Mouse (Mus musculus): Measurements from ENCODE around the gene Tfpi. TPM values are rescaled to one million over a fixed set of nuclear protein-coding genes. Genes with fewer than 3 reads are reported as not detected.

Tfpi gene
- polyA plus RNA-seq, 1 experiment from 2014 or later: 61.3 TPM

DNA sequence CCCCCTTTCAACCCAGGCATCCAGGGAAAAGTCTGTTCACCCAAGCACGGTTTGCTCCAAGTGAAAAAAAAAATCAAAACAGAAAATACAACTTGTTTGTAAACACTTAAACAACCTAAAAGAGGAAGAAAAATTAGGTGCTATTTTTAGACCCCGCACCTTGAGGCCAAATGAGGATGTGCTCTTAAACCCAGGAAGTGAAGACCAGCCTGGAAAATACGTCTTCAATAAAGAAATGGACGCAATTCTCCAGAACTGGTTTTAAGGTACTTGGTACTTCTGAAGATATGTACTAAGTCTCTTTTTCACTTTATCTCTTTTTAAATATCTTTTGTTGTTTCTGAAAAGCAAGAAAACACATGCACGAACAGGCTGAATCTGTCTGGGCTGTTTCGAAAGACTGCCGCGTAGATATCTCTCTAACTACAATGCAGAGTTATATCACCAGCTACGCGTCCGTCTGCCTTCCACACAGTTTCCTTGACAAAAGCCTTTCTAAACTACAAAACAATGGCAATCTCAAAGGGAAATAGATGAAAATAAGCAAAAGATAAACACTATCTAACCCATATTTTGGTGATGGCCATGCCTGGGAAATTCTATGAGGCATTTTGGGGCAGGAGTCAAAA, 89.1 kb downstream of the Tfpi start:
- Histone ChIP-seq H3K9me3 (no peaks in the 10 kb centered on the region), H3K27ac (no peak overlapping the region), H3K4me2 (peak overlapping the region; percentile 35), H3K4me3 (no peak overlapping the region), H3K4me1 (peaks cover 8% of the 10 kb centered on the region; the same call in 1 of the 2 replicates), H3K9ac (no peak overlapping the region), H3K36me3 (no peaks in the 10 kb centered on the region), H3K27me3 (no peaks in the 10 kb centered on the region)
- no peak for ATAC-seq (ENCODE audit: borderline replicate concordance, extremely low read depth, low FRiP score, low TSS enrichment)
- WGBS: 61% methylated on average over 11 of the region's 11 CpGs

DNA sequence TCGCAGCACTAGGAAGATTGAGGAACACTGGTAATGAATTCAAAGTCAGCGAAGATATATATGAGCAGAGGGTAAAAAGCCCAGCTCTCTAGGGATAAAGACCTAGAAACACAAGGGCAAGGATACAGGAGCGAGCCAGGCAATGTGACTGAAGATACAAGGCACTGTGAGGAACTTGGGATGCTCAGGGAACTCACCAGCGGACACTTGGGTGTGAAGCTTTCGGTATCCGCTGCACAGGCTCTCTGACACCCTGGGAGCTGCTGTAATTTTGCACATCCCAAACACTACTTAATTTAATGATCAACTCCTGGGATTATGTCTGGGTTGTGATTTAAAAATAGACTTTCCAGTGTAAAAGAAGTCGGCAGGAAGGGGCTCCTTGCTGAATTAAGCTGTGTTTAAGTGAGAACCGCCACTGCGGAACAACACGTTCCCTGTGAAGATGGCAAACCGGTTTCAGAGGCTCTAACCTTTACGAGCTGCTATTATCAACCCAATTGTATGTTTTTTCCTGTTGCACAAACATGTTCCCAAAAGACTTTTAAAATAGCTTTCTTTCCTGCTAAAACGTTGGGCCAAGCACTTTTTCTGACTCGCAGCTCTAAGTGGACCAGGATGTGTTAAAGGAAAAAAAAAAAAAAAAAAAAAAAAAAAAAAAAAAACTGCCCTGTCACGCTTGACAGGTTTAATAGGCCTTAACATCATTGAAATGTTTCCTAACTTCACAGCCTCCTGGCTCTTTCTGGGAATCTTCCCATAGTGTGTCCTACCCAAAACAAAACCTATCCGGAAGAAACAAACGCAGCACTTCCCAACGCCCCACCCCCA, 89.8 kb downstream of the Tfpi start:
- Histone ChIP-seq H3K27me3 (no peaks in the 10 kb centered on the region), H3K36me3 (no peaks in the 10 kb centered on the region), H3K9ac (no peak overlapping the region), H3K27ac (no peak overlapping the region), H3K4me3 (no peak overlapping the region), H3K4me1 (peaks cover 8% of the 10 kb centered on the region; the same call in 1 of the 2 replicates), H3K9me3 (no peaks in the 10 kb centered on the region), H3K4me2 (peak overlapping the region; percentile 35)
- WGBS: 51% methylated on average over 18 of the region's 18 CpGs
- ATAC-seq (ENCODE audit: borderline replicate concordance, extremely low read depth, low FRiP score, low TSS enrichment): no peak

- Histone ChIP-seq H3K4me1 (peaks cover 15% of the 10 kb centered on the region), H3K9me3 (no peaks in the 10 kb centered on the region), H3K4me2 (no peak overlapping the region), H3K4me3 (no peak overlapping the region), H3K9ac (no peak overlapping the region), H3K27ac (no peak overlapping the region), H3K36me3 (no peaks in the 10 kb centered on the region), H3K27me3 (no peaks in the 10 kb centered on the region)
- 67% methylated on average over 6 of the region's 6 CpGs for WGBS
- no peak for ATAC-seq (ENCODE audit: borderline replicate concordance, extremely low read depth, low FRiP score, low TSS enrichment)
Measured at GRCm38 (mm10) chr2:84384911-84385693, 91.5 kb downstream of the Tfpi start.

DNA sequence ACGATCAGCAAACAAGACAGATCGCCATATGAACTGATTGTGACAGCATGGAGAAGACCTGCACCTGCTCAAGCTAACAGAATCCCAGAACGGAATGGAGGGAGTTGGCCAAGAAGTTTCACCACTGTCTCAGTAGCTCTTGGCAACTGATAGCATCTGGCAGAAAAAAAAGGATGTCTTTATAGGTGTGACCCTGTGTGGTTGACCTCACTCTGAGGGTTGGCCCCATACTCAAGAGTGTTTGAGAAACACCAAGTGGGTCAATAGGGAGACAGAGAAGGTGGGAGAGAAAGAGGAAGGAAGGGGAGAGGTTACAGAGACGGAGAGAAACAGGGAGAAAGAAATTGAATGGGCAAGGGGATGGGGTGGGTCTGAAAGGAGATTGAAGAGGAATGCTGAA, 92.7 kb downstream of the Tfpi start:
- H3K27ac ChIP-seq: no peak overlapping the region
- H3K36me3 ChIP-seq: no peaks in the 10 kb centered on the region
- H3K9me3 ChIP-seq: no peaks in the 10 kb centered on the region
- no peak overlapping the region for H3K4me3 ChIP-seq
- no peaks in the 10 kb centered on the region for H3K27me3 ChIP-seq
- H3K9ac ChIP-seq: no peak overlapping the region
- ATAC-seq (ENCODE audit: borderline replicate concordance, extremely low read depth, low FRiP score, low TSS enrichment): no peak
- H3K4me1 ChIP-seq: peaks cover 15% of the 10 kb centered on the region
- 46% methylated on average over 4 of the region's 4 CpGs for WGBS
- no peak overlapping the region for H3K4me2 ChIP-seq

Other genes with a start within 250 kb of the Tfpi start
- gene Calcrl, start 51.4 kb downstream of the Tfpi start, polyA plus RNA-seq (2015; fragmentation: Nextera tagmentation; extraction: Ambion mirVana): 60.6 and 77.1 TPM in 2 replicates
- 61.5 and 66.0 TPM in 2 replicates for gene Ctnnd1, start 174.0 kb upstream of the Tfpi start, polyA plus RNA-seq (2015; fragmentation: Nextera tagmentation; extraction: Ambion mirVana)
- gene Btbd18, start 182.3 kb upstream of the Tfpi start, polyA plus RNA-seq (2015; fragmentation: Nextera tagmentation; extraction: Ambion mirVana): 0.13 and 0.22 TPM in 2 replicates
- gene Selenoh, start 194.0 kb upstream of the Tfpi start, polyA plus RNA-seq (2015; fragmentation: Nextera tagmentation; extraction: Ambion mirVana): 356 and 375 TPM in 2 replicates
- gene Gm28635, start 201.3 kb upstream of the Tfpi start, polyA plus RNA-seq (2015; fragmentation: Nextera tagmentation; extraction: Ambion mirVana): not detected in 2 replicates
- gene Med19, start 201.6 kb upstream of the Tfpi start, polyA plus RNA-seq (2015; fragmentation: Nextera tagmentation; extraction: Ambion mirVana): 37.1 and 38.0 TPM in 2 replicates
- gene Tmx2, start 202.4 kb upstream of the Tfpi start, polyA plus RNA-seq (2015; fragmentation: Nextera tagmentation; extraction: Ambion mirVana): 118 and 121 TPM in 2 replicates
- 24.5 and 24.9 TPM in 2 replicates for gene Zdhhc5, start 238.4 kb upstream of the Tfpi start, polyA plus RNA-seq (2015; fragmentation: Nextera tagmentation; extraction: Ambion mirVana)

All from lung, embryonic 15.5 days (tissue).